Mouse (Mus musculus): Measurements from ENCODE around the gene Paip2b. TPM values are rescaled to one million over a fixed set of nuclear protein-coding genes. Genes with fewer than 3 reads are reported as not detected.
A peak's percentile ranks its signal among the peaks of the same experiment; 100 is the strongest.
"Not testable (repeated sequence)": the region's sequence is repeated elsewhere in the genome, so short reads cannot be mapped to it uniquely, and the experiment has no call there.

Gene Paip2b
- polyA plus RNA-seq, 1 experiment from 2014 or later = 17.8 TPM

- Histone ChIP-seq H3K27ac (ENCODE audit: low read depth) (no peak overlapping the region), H3K36me3 (ENCODE audit: control insufficient read depth, insufficient read depth, low read length) (no peaks in the 10 kb centered on the region), H3K27me3 (replicated peaks; ENCODE audit: control insufficient read depth, insufficient read depth, low read length) (no peaks in the 10 kb centered on the region), H3K4me2 (ENCODE audit: low read length) (no peak overlapping the region), H3K4me1 (replicated peaks; ENCODE audit: control insufficient read depth, insufficient read depth, low read length) (no peaks in the 10 kb centered on the region), H3K9me3 (ENCODE audit: control insufficient read depth, low read length) (no peaks in the 10 kb centered on the region), H3K9ac (ENCODE audit: low read length) (no peak overlapping the region), H3K4me3 (ENCODE audit: low read depth, low read length) (no peak overlapping the region)
- WGBS = 84% methylated on average over 2 of the region's 2 CpGs
- ATAC-seq (replicated peaks; ENCODE audit: low FRiP score, low TSS enrichment, low read depth) (no peak), DNase-seq (ENCODE audit: low spot score) (no peak)
These were observed 17.9 kb upstream of the Paip2b start for GRCm38 (mm10) chr6:83849446-83849845.

- H3K9ac ChIP-seq (ENCODE audit: low read length) = no peak overlapping the region
- H3K4me2 ChIP-seq (ENCODE audit: low read length) = no peak overlapping the region
- no peaks in the 10 kb centered on the region for H3K36me3 ChIP-seq (ENCODE audit: control insufficient read depth, insufficient read depth, low read length)
- DNase-seq (ENCODE audit: low spot score) (no peak), ATAC-seq (replicated peaks; ENCODE audit: low FRiP score, low TSS enrichment, low read depth) (no peak)
- H3K4me3 ChIP-seq (ENCODE audit: low read depth, low read length) = no peak overlapping the region
- H3K9me3 ChIP-seq (ENCODE audit: control insufficient read depth, low read length) = no peaks in the 10 kb centered on the region
- no peaks in the 10 kb centered on the region for H3K4me1 ChIP-seq (replicated peaks; ENCODE audit: control insufficient read depth, insufficient read depth, low read length)
- WGBS = 97% methylated on average over 2 of the region's 2 CpGs
- H3K27me3 ChIP-seq (replicated peaks; ENCODE audit: control insufficient read depth, insufficient read depth, low read length) = no peaks in the 10 kb centered on the region
- H3K27ac ChIP-seq (ENCODE audit: low read depth) = no peak overlapping the region
These were observed 14.6 kb upstream of the Paip2b start for GRCm38 (mm10) chr6:83846141-83846540.

- no peaks in the 10 kb centered on the region for H3K4me1 ChIP-seq (replicated peaks; ENCODE audit: control insufficient read depth, insufficient read depth, low read length)
- H3K36me3 ChIP-seq (ENCODE audit: control insufficient read depth, insufficient read depth, low read length) = no peaks in the 10 kb centered on the region
- no peak overlapping the region for H3K4me2 ChIP-seq (ENCODE audit: low read length)
- H3K27me3 ChIP-seq (replicated peaks; ENCODE audit: control insufficient read depth, insufficient read depth, low read length) = no peaks in the 10 kb centered on the region
- H3K4me3 ChIP-seq (ENCODE audit: low read depth, low read length) = no peak overlapping the region
- no peak overlapping the region for H3K9ac ChIP-seq (ENCODE audit: low read length)
- no peaks in the 10 kb centered on the region for H3K9me3 ChIP-seq (ENCODE audit: control insufficient read depth, low read length)
- H3K27ac ChIP-seq (ENCODE audit: low read depth) = no peak overlapping the region
- WGBS = 91% methylated on average over 10 of the region's 10 CpGs
- ATAC-seq (replicated peaks; ENCODE audit: low FRiP score, low TSS enrichment, low read depth) = no peak
- DNase-seq (ENCODE audit: low spot score) = no peak
These were observed 13.4 kb upstream of the Paip2b start for GRCm38 (mm10) chr6:83844913-83845312.

- Histone ChIP-seq H3K4me2 (ENCODE audit: low read length) (no peak overlapping the region), H3K27ac (ENCODE audit: low read depth) (no peak overlapping the region), H3K9ac (ENCODE audit: low read length) (no peak overlapping the region), H3K9me3 (ENCODE audit: control insufficient read depth, low read length) (no peaks in the 10 kb centered on the region), H3K36me3 (ENCODE audit: control insufficient read depth, insufficient read depth, low read length) (no peaks in the 10 kb centered on the region), H3K4me3 (ENCODE audit: low read depth, low read length) (no peak overlapping the region), H3K27me3 (replicated peaks; ENCODE audit: control insufficient read depth, insufficient read depth, low read length) (no peaks in the 10 kb centered on the region), H3K4me1 (replicated peaks; ENCODE audit: control insufficient read depth, insufficient read depth, low read length) (no peaks in the 10 kb centered on the region)
- WGBS = 74% methylated on average over 6 of the region's 6 CpGs
- DNase-seq (ENCODE audit: low spot score) = no peak
- no peak for ATAC-seq (replicated peaks; ENCODE audit: low FRiP score, low TSS enrichment, low read depth)
These were observed 8.5 kb upstream of the Paip2b start for GRCm38 (mm10) chr6:83840086-83840485.

- WGBS = 86% methylated on average over 2 of the region's 2 CpGs
These were observed 6.5 kb upstream of the Paip2b start for GRCm38 (mm10) chr6:83838046-83838445.

GRCm38 (mm10) chr6:83836826-83837225, 5.3 kb upstream of the Paip2b start:
- Histone ChIP-seq H3K27me3 (replicated peaks; ENCODE audit: control insufficient read depth, insufficient read depth, low read length) (no peaks in the 10 kb centered on the region), H3K4me1 (replicated peaks; ENCODE audit: control insufficient read depth, insufficient read depth, low read length) (peaks cover 5% of the 10 kb centered on the region; the same call in 1 of the 2 replicates), H3K36me3 (ENCODE audit: control insufficient read depth, insufficient read depth, low read length) (no peaks in the 10 kb centered on the region), H3K9me3 (ENCODE audit: control insufficient read depth, low read length) (no peaks in the 10 kb centered on the region), H3K4me2 (ENCODE audit: low read length) (no peak overlapping the region), H3K4me3 (ENCODE audit: low read depth, low read length) (no peak overlapping the region), H3K27ac (ENCODE audit: low read depth) (no peak overlapping the region), H3K9ac (ENCODE audit: low read length) (no peak overlapping the region)
- ATAC-seq (replicated peaks; ENCODE audit: low FRiP score, low TSS enrichment, low read depth) (no peak), DNase-seq (ENCODE audit: low spot score) (no peak)
- 87% methylated on average over 2 of the region's 2 CpGs for WGBS

More at GRCm38 (mm10) chr6:83838046-83838445, 6.5 kb upstream of the Paip2b start:
- no peak overlapping the region for H3K4me3 ChIP-seq (ENCODE audit: low read depth, low read length)
- DNase-seq (ENCODE audit: low spot score) (no peak), ATAC-seq (replicated peaks; ENCODE audit: low FRiP score, low TSS enrichment, low read depth) (no peak)
- no peaks in the 10 kb centered on the region for H3K4me1 ChIP-seq (replicated peaks; ENCODE audit: control insufficient read depth, insufficient read depth, low read length)
- no peak overlapping the region for H3K9ac ChIP-seq (ENCODE audit: low read length)
- no peaks in the 10 kb centered on the region for H3K36me3 ChIP-seq (ENCODE audit: control insufficient read depth, insufficient read depth, low read length)
- no peaks in the 10 kb centered on the region for H3K27me3 ChIP-seq (replicated peaks; ENCODE audit: control insufficient read depth, insufficient read depth, low read length)
- no peaks in the 10 kb centered on the region for H3K9me3 ChIP-seq (ENCODE audit: control insufficient read depth, low read length)
- no peak overlapping the region for H3K27ac ChIP-seq (ENCODE audit: low read depth)
- no peak overlapping the region for H3K4me2 ChIP-seq (ENCODE audit: low read length)

GRCm38 (mm10) chr6:83832393-83832792, 852 bp upstream of the Paip2b start:
- not testable (repeated sequence) for H3K36me3 ChIP-seq (ENCODE audit: control insufficient read depth, insufficient read depth, low read length); ATAC-seq (replicated peaks; ENCODE audit: low FRiP score, low TSS enrichment, low read depth); H3K4me1 ChIP-seq (replicated peaks; ENCODE audit: control insufficient read depth, insufficient read depth, low read length); H3K27me3 ChIP-seq (replicated peaks; ENCODE audit: control insufficient read depth, insufficient read depth, low read length); DNase-seq (ENCODE audit: low spot score); H3K9me3 ChIP-seq (ENCODE audit: control insufficient read depth, low read length); H3K9ac ChIP-seq (ENCODE audit: low read length)
- 68% methylated on average over 1 of the region's 1 CpGs for WGBS
- peak overlapping the region; percentile 29; the same call in 1 of the 2 replicates for H3K27ac ChIP-seq (ENCODE audit: low read depth)
- H3K4me3 ChIP-seq (ENCODE audit: low read depth, low read length) = peak overlapping the region; percentile 70; the same call in 1 of the 2 replicates
- H3K4me2 ChIP-seq (ENCODE audit: low read length) = peak overlapping the region; percentile 48

GRCm38 (mm10) chr6:83830941-83831605, 468 bp downstream of the Paip2b start:
- Histone ChIP-seq H3K36me3 (ENCODE audit: control insufficient read depth, insufficient read depth, low read length) (peaks cover 10% of the 10 kb centered on the region; the same call in 1 of the 2 replicates), H3K27me3 (replicated peaks; ENCODE audit: control insufficient read depth, insufficient read depth, low read length) (no peaks in the 10 kb centered on the region), H3K27ac (ENCODE audit: low read depth) (peak overlapping the region; percentile 81), H3K4me3 (ENCODE audit: low read depth, low read length) (peak overlapping the region; percentile 70), H3K9me3 (ENCODE audit: control insufficient read depth, low read length) (no peaks in the 10 kb centered on the region), H3K4me1 (replicated peaks; ENCODE audit: control insufficient read depth, insufficient read depth, low read length) (peaks cover 5% of the 10 kb centered on the region; the same call in 1 of the 2 replicates), H3K9ac (ENCODE audit: low read length) (peak overlapping the region; percentile 83), H3K4me2 (ENCODE audit: low read length) (peak overlapping the region; percentile 84)
- peak; percentile 83; the same call in 1 of the 2 replicates for ATAC-seq (replicated peaks; ENCODE audit: low FRiP score, low TSS enrichment, low read depth)
- no peak for DNase-seq (ENCODE audit: low spot score)
- WGBS = 1% methylated on average over 35 of the region's 35 CpGs

GRCm38 (mm10) chr6:83821856-83822255, 9.7 kb downstream of the Paip2b start:
- H3K27me3 ChIP-seq (replicated peaks; ENCODE audit: control insufficient read depth, insufficient read depth, low read length) = no peaks in the 10 kb centered on the region
- H3K36me3 ChIP-seq (ENCODE audit: control insufficient read depth, insufficient read depth, low read length) = peaks cover 9% of the 10 kb centered on the region; the same call in 1 of the 2 replicates
- H3K27ac ChIP-seq (ENCODE audit: low read depth) = no peak overlapping the region
- DNase-seq (ENCODE audit: low spot score) = no peak
- ATAC-seq (replicated peaks; ENCODE audit: low FRiP score, low TSS enrichment, low read depth) = no peak
- H3K4me2 ChIP-seq (ENCODE audit: low read length) = no peak overlapping the region
- no peak overlapping the region for H3K9ac ChIP-seq (ENCODE audit: low read length)
- no peaks in the 10 kb centered on the region for H3K9me3 ChIP-seq (ENCODE audit: control insufficient read depth, low read length)
- WGBS = 34% methylated on average over 2 of the region's 2 CpGs
- H3K4me3 ChIP-seq (ENCODE audit: low read depth, low read length) = no peak overlapping the region
- H3K4me1 ChIP-seq (replicated peaks; ENCODE audit: control insufficient read depth, insufficient read depth, low read length) = peaks cover 13% of the 10 kb centered on the region

All from intestine, embryonic 14.5 days (tissue).